Mouse (Mus musculus): Measurements from ENCODE around the gene Mark1.

The Mark1 gene

GRCm38 (mm10) chr1:184889454-184889853, 109.9 kb downstream of the Mark1 start:
- DNase-seq (ENCODE audit: low spot score in 2 of 2): no peak

GRCm38 (mm10) chr1:184886160-184886559, 113.2 kb downstream of the Mark1 start:
- DNase-seq (ENCODE audit: low spot score in 2 of 2): no peak

GRCm38 (mm10) chr1:184882281-184883268, 116.8 kb downstream of the Mark1 start, which contains the start of gene C130074G19Rik:
TSS of gene C130074G19Rik (minus strand) at chr1:184883218.
- DNase-seq (ENCODE audit: low spot score in 2 of 2): peak; percentile 21 to 79

GRCm38 (mm10) chr1:184881861-184882260, 117.5 kb downstream of the Mark1 start:
- no peak for DNase-seq (ENCODE audit: low spot score in 2 of 2)

- DNase-seq (ENCODE audit: low spot score in 2 of 2): no peak
Observed at GRCm38 (mm10) chr1:184881211-184881610, 118.2 kb downstream of the Mark1 start.

- no peak for DNase-seq (ENCODE audit: low spot score in 2 of 2)
Observed at GRCm38 (mm10) chr1:184878860-184879259, 120.5 kb downstream of the Mark1 start.

GRCm38 (mm10) chr1:184877306-184877705, 122.1 kb downstream of the Mark1 start:
- no peak for DNase-seq (ENCODE audit: low spot score in 2 of 2)

GRCm38 (mm10) chr1:184873910-184874309, 125.5 kb downstream of the Mark1 start:
- DNase-seq (ENCODE audit: low spot score in 2 of 2): no peak

GRCm38 (mm10) chr1:184872069-184872819, 127.1 kb downstream of the Mark1 start:
- DNase-seq (ENCODE audit: low spot score in 2 of 2): no peak

- peak in 1 of 2 experiments; percentile 62 for DNase-seq (ENCODE audit: low spot score in 2 of 2)
Observed at GRCm38 (mm10) chr1:184871506-184871905, 127.9 kb downstream of the Mark1 start.

GRCm38 (mm10) chr1:184870646-184871385, 128.6 kb downstream of the Mark1 start:
- DNase-seq (ENCODE audit: low spot score in 2 of 2): no peak

- peak in 1 of 2 experiments; percentile 68 for DNase-seq (ENCODE audit: low spot score in 2 of 2)
Observed at GRCm38 (mm10) chr1:184869939-184870565, 129.3 kb downstream of the Mark1 start.

- DNase-seq (ENCODE audit: low spot score in 2 of 2): no peak
Observed at GRCm38 (mm10) chr1:184867640-184868120, 131.7 kb downstream of the Mark1 start.

GRCm38 (mm10) chr1:184864381-184864801, 135.0 kb downstream of the Mark1 start:
- DNase-seq (ENCODE audit: low spot score in 2 of 2): no peak

GRCm38 (mm10) chr1:184862636-184863035, 136.7 kb downstream of the Mark1 start:
- DNase-seq (ENCODE audit: low spot score in 2 of 2): no peak

GRCm38 (mm10) chr1:184861551-184861950, 137.8 kb downstream of the Mark1 start:
- DNase-seq (ENCODE audit: low spot score in 2 of 2): no peak

GRCm38 (mm10) chr1:184860276-184860675, 139.1 kb downstream of the Mark1 start:
- DNase-seq (ENCODE audit: low spot score in 2 of 2): no peak

- no peak for DNase-seq (ENCODE audit: low spot score in 2 of 2)
Observed at GRCm38 (mm10) chr1:184858253-184858652, 141.1 kb downstream of the Mark1 start.

- no peak for DNase-seq (ENCODE audit: low spot score in 2 of 2)
Observed at GRCm38 (mm10) chr1:184857216-184857615, 142.2 kb downstream of the Mark1 start.

- DNase-seq (ENCODE audit: low spot score in 2 of 2): no peak
Observed at GRCm38 (mm10) chr1:184853922-184854321, 145.4 kb downstream of the Mark1 start.

GRCm38 (mm10) chr1:184853339-184853738, 146.0 kb downstream of the Mark1 start:
- peak; percentile 60 to 77 for DNase-seq (ENCODE audit: low spot score in 2 of 2)
